Mouse (Mus musculus) embryonic stem cell, embryonic (primary cell): Measurements from ENCODE around the gene Sgsm1.

Source experiments
- CTCF ChIA-PET, 4 experiments: fragments of 300-600 bp in 2 of 4; fragments of 350-600 bp in 2 of 4; sonication (Branson Sonifier 250); formaldehyde crosslinking; loops; one replicate each; lab custom pipeline; 2022; ENCODE audit warnings: inconsistent platforms in 2 of 4; lab: Charles Lee
- POLR2A ChIA-PET, 4 experiments: fragments of 300-600 bp in 2 of 4; fragments of 350-600 bp in 2 of 4; sonication (Branson Sonifier 250); formaldehyde crosslinking; loops; one replicate each; lab custom pipeline; 2022; ENCODE audit warnings: antibody characterized with exemption in 4 of 4, inconsistent platforms in 1 of 4; lab: Charles Lee

Sgsm1 gene

GRCm38 (mm10) chr5:113208622-113209400 is 101.8 kb downstream of the Sgsm1 start:
- POLR2A ChIA-PET, result interaction anchor here in 3 of 4 experiments (0.7 to 3.1 kb wide), 14 partner anchors 9 to 67 kb away, joined by 3 to 12 read pairs (median 4); partner anchors contain the start of gene Tmem211 (in 2 of the 3)
- CTCF ChIA-PET, result interaction anchor here (0.5 to 1.7 kb wide), 13 partner anchors 14 to 636 kb away, joined by 3 to 6 read pairs (median 3); partner anchors contain the start of genes Tmem211 (in 3 of the 4), 1700069L16Rik (in 1 of the 4) and Wscd2 (in 1 of the 4)

DNA sequence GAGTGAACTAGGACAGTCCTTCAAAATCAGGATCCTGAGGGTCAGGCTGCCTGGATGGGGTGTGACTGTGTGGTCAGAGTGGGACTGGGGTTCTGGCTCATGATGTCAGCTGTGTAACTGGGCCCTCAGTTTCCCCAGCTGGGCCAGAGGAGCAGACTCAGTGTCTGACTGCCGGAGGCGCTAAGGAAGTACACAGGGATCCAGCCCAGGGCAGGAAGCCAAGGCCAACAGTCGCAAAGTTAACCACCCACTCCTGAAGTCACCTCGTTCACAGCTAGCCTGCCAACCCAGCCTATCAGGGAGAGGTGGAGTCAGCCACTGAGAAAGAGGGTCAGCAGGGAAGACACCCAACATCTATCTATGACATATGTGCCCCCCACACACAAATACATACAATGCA is 102.5 kb downstream of the Sgsm1 start:
- POLR2A ChIA-PET, result interaction anchor here in 3 of 4 experiments (1.0 to 3.1 kb wide), 8 partner anchors 8 to 687 kb away, joined by 3 to 12 read pairs (median 5); partner anchors contain the start of gene Tmem211 (in 2 of the 3)
- CTCF ChIA-PET, result interaction anchor here in 3 of 4 experiments (0.6 to 1.6 kb wide), 5 partner anchors 23 to 117 kb away, joined by 3 to 6 read pairs (median 3); no protein-coding TSS in a partner anchor

GRCm38 (mm10) chr5:113206670-113207352 is 103.8 kb downstream of the Sgsm1 start:
- POLR2A ChIA-PET, result interaction anchor here in 1 of 4 experiments (1.5 kb wide), 1 partner anchor 13 kb away, joined by 4 read pairs; no protein-coding TSS in a partner anchor
- CTCF ChIA-PET, result interaction anchor here in 1 of 4 experiments (0.5 to 1.3 kb wide), 3 partner anchors 20 to 266 kb away, joined by 3 to 6 read pairs (median 4); partner anchors contain the start of gene Tmem211

DNA sequence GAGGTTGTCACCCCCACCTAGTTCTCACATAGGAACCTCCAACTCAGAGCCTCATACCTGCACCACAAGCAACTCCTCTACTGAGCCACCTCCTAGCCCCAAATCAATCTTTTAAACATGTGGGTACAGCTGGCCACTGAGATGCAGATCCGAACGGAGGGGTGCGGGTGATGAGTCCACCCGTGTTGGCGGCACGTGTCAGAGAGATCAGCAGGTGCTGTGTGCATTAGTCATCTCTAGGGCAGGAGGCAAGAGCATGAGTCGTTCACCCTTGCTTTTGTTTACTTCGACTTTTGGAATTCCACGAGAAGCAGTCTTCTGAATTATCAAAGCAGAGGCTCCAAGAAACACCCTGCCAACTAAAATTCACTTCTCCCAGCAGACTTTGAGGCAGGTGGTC is 106.4 kb downstream of the Sgsm1 start:
- ChIA-PET CTCF (interaction anchor here (0.5 to 1.0 kb wide), 5 partner anchors 22 to 699 kb away, joined by 3 to 5 read pairs (median 3); partner anchors contain the start of gene Tmem211 (in 2 of the 4)), POLR2A (interaction anchor here in 2 of 4 experiments (1.1 to 1.3 kb wide), 3 partner anchors 12 to 23 kb away, joined by 3 to 5 read pairs (median 4); partner anchors contain the start of gene Tmem211 (in 2 of the 2))

DNA sequence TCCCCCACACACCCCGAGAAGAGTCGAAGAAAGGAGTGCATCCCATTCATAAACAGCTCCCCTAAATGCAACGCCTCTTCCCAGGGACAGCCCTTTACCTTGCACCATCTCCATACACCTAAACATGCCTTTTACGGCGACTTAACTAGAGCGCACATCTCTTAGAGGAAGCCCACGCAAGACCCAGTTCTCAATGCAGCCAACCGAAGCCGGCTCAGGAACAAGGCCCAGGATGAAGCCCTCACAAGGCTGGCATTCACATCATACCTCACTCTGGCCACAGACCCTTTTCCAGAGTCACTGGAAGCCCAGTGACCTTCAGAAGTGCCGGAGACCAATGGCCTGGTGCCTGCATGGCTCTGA is 110.8 kb downstream of the Sgsm1 start:
- POLR2A ChIA-PET, result interaction anchor here in 2 of 4 experiments (0.6 to 2.8 kb wide), 9 partner anchors 9 to 623 kb away, joined by 3 to 12 read pairs (median 4); partner anchors contain the start of genes Sez6l (in 1 of the 2) and Tmem211 (in 1 of the 2)
- CTCF ChIA-PET, result interaction anchor here in 3 of 4 experiments (0.5 to 1.4 kb wide), 7 partner anchors 20 to 573 kb away, joined by 3 to 6 read pairs (median 4); partner anchors contain the start of genes Iscu (in 1 of the 3), Sart3 (in 1 of the 3) and Tmem211 (in 1 of the 3)

GRCm38 (mm10) chr5:113199126-113199771 is 111.3 kb downstream of the Sgsm1 start:
- ChIA-PET CTCF (interaction anchor here (0.6 to 1.4 kb wide), 12 partner anchors 19 to 1224 kb away, joined by 3 to 6 read pairs (median 4); partner anchors contain the start of gene Tmem211 (in 1 of the 4)), POLR2A (interaction anchor here in 2 of 4 experiments (0.6 to 2.8 kb wide), 8 partner anchors 9 to 622 kb away, joined by 3 to 12 read pairs (median 4); partner anchors contain the start of gene Sez6l (in 1 of the 2))

DNA sequence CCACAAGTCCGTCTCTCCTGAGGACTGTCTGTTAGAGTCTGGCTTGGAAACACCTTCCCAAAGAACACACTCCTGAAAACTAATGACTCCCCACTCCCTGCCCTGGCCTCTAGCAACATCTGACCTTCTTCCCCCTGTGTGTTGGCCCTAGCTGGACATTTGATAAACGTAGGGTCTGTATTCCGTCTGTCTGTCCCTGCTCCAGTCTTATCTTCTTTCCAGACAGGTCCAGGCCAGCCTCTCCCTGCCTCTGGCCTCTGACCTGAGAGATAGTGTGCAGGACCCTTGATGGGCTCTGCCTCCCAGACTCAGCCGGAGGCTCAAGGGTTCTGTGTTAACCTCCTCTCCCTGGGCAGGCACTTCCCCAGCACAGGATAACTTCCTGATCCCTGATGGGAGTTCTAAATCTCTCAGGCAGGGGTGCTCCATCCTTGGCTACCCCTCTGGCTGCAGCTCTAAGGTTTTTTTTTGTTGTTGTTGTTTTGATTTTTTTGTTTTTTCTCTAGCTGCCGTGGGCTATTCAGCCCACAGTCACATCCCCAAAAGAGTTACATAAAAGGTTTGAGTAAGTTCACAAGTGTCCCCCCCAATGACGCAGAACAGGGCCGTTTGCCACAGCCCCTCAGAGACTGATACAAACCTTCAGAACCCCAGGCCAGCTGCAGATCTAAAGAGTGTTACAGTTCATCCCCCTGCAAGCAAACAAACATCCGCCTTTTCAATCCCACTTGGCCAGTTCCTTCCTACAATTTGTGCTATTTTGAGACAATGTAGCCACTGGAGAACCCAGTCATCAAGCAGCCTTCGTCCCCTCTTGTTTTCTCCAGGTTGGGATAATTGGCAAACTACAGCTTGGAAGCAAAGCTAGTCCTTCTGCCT is 113.4 kb downstream of the Sgsm1 start:
- POLR2A ChIA-PET, result interaction anchor here in 3 of 4 experiments (0.6 to 2.8 kb wide), 4 partner anchors 11 to 30 kb away, joined by 3 to 9 read pairs (median 5); partner anchors contain the start of gene Tmem211 (in 1 of the 3)
- CTCF ChIA-PET, result interaction anchor here in 2 of 4 experiments (1.2 to 1.7 kb wide), 2 partner anchors 22 to 27 kb away, joined by 3 read pairs; no protein-coding TSS in a partner anchor

- CTCF ChIA-PET, result interaction anchor here in 1 of 4 experiments (0.7 to 1.7 kb wide), 2 partner anchors 21 to 22 kb away, joined by 3 read pairs; no protein-coding TSS in a partner anchor
- POLR2A ChIA-PET, result no interaction called here
Measured at GRCm38 (mm10) chr5:113195907-113196306, 114.7 kb downstream of the Sgsm1 start.

- ChIA-PET POLR2A (no interaction called here), CTCF (interaction anchor here in 1 of 4 experiments (0.7 kb wide), 1 partner anchor 22 kb away, joined by 3 read pairs; no protein-coding TSS in a partner anchor)
Measured at GRCm38 (mm10) chr5:113195451-113195850, 115.1 kb downstream of the Sgsm1 start.

GRCm38 (mm10) chr5:113193762-113194161 is 116.8 kb downstream of the Sgsm1 start:
- ChIA-PET POLR2A (interaction anchor here in 2 of 4 experiments (0.6 to 1.7 kb wide), 8 partner anchors 14 to 82 kb away, joined by 3 to 5 read pairs (median 4); partner anchors contain the start of gene Tmem211 (in 1 of the 2)), CTCF (interaction anchor here in 2 of 4 experiments (0.5 to 2.8 kb wide), 7 partner anchors 13 to 115 kb away, joined by 4 to 13 read pairs (median 4); partner anchors contain the start of gene Tmem211 (in 1 of the 2))
